Mouse (Mus musculus): ENCODE measurements at regions not wholly inside any gene's neighbourhood (a gene's known extent, or its start where the extent isn't known, plus 50 kb on each side); places are given as distances from the start of the nearest gene placed in this dataset.
"Not testable (repeated sequence)": the region's sequence is repeated elsewhere in the genome, so short reads cannot be mapped to it uniquely, and the experiment has no call there.

DNA sequence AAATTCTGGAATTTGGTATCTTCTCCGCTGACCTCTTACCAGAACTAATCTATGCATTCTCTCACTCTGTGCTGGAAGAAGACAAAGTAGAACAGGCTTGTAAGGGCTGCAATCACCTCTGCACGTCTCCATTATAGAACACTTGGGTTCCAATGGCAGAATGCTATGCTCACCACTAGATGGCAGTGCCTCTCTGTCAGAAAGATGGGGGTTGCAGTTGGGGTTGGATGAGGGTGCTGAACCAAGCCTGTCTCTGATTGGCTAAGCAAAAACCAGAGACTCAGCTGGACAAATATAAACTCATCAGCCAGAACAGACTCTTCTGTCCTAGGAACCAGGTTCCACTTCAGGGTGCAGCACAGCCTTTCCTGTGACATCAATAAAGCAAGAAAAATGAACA is 850.0 kb upstream of the Olfr1507 start:
- not testable (repeated sequence) for H3K4me3 ChIP-seq; H3K27me3 ChIP-seq; H3K36me3 ChIP-seq; H3K4me2 ChIP-seq; H3K4me1 ChIP-seq (replicated peaks); ATAC-seq (ENCODE audit: low FRiP score, low read depth); H3K9me3 ChIP-seq; H3K27ac ChIP-seq (replicated peaks); H3K9ac ChIP-seq
- WGBS = 43% methylated on average over 2 of the region's 2 CpGs

DNA sequence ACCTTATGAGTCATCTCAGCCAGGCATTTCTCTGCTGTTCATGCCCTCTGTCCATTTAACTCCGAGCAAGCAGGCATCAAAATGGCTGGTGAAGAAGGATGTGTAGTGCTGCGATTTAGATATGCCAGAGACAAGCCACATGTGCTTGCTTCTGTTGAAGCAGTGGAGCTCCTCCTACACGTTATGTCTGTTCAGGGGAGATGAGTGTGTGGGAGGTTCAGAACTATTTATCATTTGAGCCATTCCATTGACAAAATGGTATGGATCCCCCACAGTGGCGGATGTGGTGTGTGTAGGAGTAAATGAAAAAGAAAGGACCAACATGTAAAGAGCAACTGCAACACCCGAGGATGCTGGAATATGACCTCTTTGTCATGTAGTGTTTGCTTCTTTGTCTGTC is 848.3 kb upstream of the Olfr1507 start:
- not testable (repeated sequence) for H3K4me1 ChIP-seq (replicated peaks); H3K4me3 ChIP-seq; H3K27ac ChIP-seq (replicated peaks); H3K4me2 ChIP-seq; H3K9me3 ChIP-seq; H3K9ac ChIP-seq; H3K36me3 ChIP-seq; ATAC-seq (ENCODE audit: low FRiP score, low read depth); H3K27me3 ChIP-seq
- WGBS = 72% methylated on average over 5 of the region's 5 CpGs

DNA sequence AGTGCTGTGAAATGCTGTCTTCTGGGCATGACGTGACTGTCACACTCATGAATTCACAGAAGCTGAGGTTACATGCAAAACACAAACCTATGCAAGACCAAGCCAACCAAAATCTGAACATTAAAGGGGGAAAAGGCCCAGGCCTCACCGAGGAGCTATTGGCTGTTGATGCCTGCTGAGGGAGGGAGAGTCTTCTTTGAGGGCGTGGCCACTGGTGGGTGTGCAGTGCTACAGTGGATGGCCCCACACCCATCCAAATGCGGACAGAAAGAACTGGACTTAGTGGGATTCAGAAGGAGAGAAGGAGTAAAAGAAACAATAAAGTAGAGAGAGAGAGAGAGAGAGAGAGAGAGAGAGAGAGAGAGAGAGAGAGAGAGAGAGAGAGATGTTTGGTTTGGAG is 843.6 kb upstream of the Olfr1507 start:
- not testable (repeated sequence) for H3K27me3 ChIP-seq; H3K36me3 ChIP-seq; ATAC-seq (ENCODE audit: low FRiP score, low read depth); H3K4me1 ChIP-seq (replicated peaks); H3K9ac ChIP-seq; H3K4me2 ChIP-seq; H3K27ac ChIP-seq (replicated peaks); H3K9me3 ChIP-seq; H3K4me3 ChIP-seq
- WGBS = 83% methylated on average over 1 of the region's 4 CpGs

DNA sequence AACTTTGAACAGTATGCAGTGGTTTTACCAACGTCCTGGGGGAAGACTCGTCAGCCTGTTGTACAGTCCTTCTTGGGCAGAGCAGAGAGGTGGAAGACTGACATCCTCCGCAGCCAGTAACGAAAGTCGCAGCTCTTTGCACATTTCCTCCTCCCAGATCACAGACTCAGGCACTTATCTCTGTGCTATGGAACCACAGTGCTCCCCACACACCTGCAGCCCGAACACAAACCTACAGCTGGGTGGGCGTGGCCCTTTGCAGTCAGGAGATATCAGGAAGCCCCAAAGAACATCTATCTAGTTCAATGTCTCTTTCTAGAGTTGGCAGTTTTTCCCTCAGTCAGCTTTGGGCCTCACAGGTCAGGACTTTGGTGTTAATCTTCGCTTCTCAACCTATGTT is 841.9 kb upstream of the Olfr1507 start:
- not testable (repeated sequence) for H3K9me3 ChIP-seq; H3K36me3 ChIP-seq; H3K4me3 ChIP-seq; ATAC-seq (ENCODE audit: low FRiP score, low read depth); H3K27ac ChIP-seq (replicated peaks); H3K9ac ChIP-seq; H3K4me2 ChIP-seq; H3K4me1 ChIP-seq (replicated peaks); H3K27me3 ChIP-seq
- WGBS = 56% methylated on average over 4 of the region's 8 CpGs

DNA sequence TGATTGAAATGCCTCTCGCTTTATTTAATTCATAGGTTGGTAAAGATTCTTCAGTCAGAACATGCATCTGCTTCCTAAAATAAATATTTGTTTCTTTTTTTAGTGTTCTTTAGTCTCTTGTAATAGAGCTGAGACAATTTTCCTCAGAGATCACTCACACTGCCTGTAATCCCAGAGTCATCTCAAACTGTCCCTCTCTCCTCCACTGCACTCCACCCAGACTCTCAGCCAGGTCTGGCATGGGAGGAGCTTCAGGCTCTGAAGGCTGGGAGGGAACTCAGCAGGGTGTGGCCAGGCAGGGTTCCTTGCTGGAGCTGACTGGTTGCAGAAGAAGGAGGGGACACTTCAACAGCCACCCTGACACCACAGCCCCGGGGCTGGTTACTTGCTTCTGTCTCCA is 841.2 kb upstream of the Olfr1507 start:
- ATAC-seq (ENCODE audit: low FRiP score, low read depth); H3K4me1 ChIP-seq (replicated peaks); H3K27me3 ChIP-seq: not testable (repeated sequence)

DNA sequence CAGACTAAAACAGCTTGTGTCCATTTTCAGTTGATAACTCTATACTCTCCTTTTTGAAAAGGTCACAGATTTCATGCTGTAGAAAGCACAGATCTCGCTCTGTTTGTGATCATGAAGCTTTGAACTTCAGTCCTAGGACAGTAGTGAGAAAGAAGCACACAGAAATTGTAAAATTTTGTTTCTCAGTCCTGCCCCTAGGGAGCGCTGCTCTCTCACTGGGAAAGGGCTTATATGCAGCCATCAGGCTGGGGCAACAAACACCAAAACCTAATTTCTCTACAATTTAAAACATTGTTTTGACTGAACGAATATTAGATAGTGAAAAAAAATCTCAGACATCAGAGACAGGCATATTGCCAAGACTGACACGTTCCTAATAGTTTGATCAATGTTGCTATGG is 838.9 kb upstream of the Olfr1507 start:
- not testable (repeated sequence) for H3K4me2 ChIP-seq; H3K27me3 ChIP-seq; H3K9me3 ChIP-seq; H3K27ac ChIP-seq (replicated peaks); H3K4me1 ChIP-seq (replicated peaks); ATAC-seq (ENCODE audit: low FRiP score, low read depth); H3K4me3 ChIP-seq; H3K36me3 ChIP-seq; H3K9ac ChIP-seq
- WGBS = no CpG with 5 or more reads among the region's 4 CpGs

More for the DNA sequence above, 841.2 kb upstream of the Olfr1507 start:
- H3K27ac ChIP-seq (replicated peaks); H3K4me2 ChIP-seq; H3K36me3 ChIP-seq; H3K9ac ChIP-seq; H3K9me3 ChIP-seq; H3K4me3 ChIP-seq: not testable (repeated sequence)
- 8% methylated on average over 1 of the region's 2 CpGs for whole genome bisulfite sequencing

DNA sequence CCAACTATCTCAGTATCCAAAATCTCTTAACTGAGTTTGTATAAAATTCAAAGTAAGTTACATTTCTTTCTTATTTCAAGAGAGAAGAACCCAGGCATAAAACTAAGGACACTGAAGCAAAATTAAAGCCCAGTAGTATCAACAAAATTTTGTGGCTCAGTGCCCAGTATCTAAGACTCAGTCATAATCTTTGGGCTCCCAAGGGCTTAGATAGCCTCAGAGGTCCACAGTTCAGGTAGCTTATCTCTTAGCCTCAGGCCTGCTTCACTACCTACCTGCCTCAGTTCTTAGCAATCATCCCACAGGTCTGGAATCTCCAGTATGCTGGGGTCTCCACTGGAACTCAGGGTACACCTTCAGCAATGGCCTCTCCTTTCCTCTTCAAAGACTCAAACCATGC is 835.6 kb upstream of the Olfr1507 start:
- not testable (repeated sequence) for H3K9ac ChIP-seq; H3K36me3 ChIP-seq; H3K4me1 ChIP-seq (replicated peaks); H3K9me3 ChIP-seq; H3K4me3 ChIP-seq; H3K27ac ChIP-seq (replicated peaks); H3K4me2 ChIP-seq; H3K27me3 ChIP-seq; ATAC-seq (ENCODE audit: low FRiP score, low read depth)

DNA sequence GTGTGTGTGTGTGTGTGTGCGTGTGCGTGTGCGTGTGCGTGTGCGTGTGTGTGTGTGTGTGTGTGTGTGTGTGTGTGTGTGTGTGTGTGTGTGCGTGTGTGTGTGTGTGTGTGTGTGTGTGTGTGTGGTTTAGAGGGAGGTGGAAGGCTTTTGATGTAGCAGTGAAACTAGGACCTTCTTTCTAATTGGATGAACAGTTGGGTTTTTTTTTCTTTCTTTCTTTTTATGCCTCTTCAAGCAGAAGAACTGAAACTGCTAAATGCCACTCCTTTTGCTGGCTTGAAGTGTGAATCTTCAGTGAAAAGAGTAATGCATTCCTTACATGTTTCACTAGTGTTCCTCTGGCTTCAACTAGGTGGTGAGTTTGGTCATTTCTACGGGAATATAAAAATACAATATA is 828.8 kb upstream of the Olfr1507 start:
- not testable (repeated sequence) for H3K4me2 ChIP-seq; H3K4me1 ChIP-seq (replicated peaks); H3K27ac ChIP-seq (replicated peaks); H3K4me3 ChIP-seq; H3K27me3 ChIP-seq; H3K36me3 ChIP-seq; H3K9me3 ChIP-seq; H3K9ac ChIP-seq; ATAC-seq (ENCODE audit: low FRiP score, low read depth)
- no CpG with 5 or more reads among the region's 7 CpGs for WGBS

DNA sequence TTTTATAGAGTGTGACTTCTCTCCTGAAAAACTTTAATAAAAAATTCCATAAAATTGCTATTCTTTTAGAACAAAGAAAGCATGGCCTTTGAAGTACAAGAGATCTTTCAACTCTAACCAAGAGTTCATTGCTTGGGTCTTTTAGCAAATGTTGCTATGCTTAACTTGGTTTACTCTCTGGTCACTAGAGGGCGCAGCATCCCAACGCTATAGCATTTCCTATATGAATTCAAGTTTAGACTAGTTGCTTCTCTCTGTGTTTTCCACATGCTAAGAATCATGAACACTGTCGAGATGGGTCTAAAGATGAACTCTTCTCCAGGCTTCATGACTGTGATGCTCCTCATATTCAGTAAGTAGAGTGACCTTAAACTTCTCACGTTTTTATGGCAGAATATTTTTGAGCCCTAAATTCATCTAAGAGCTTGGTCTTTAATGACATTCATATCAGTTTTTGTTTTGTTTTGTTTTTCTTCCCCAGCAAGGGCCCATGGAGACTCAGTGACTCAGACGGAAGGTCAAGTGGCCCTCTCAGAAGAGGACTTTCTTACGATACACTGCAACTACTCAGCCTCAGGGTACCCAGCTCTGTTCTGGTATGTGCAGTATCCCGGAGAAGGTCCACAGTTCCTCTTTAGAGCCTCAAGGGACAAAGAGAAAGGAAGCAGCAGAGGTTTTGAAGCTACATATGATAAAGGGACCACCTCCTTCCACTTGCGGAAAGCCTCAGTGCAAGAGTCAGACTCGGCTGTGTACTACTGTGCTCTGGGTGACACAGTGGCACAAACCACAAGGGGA is 823.2 kb upstream of the Olfr1507 start:
- not testable (repeated sequence) for ATAC-seq (ENCODE audit: low FRiP score, low read depth); H3K4me2 ChIP-seq; H3K9ac ChIP-seq; H3K9me3 ChIP-seq; H3K27me3 ChIP-seq; H3K4me1 ChIP-seq (replicated peaks); H3K4me3 ChIP-seq; H3K27ac ChIP-seq (replicated peaks); H3K36me3 ChIP-seq
- WGBS = no CpG with 5 or more reads among the region's 9 CpGs

DNA sequence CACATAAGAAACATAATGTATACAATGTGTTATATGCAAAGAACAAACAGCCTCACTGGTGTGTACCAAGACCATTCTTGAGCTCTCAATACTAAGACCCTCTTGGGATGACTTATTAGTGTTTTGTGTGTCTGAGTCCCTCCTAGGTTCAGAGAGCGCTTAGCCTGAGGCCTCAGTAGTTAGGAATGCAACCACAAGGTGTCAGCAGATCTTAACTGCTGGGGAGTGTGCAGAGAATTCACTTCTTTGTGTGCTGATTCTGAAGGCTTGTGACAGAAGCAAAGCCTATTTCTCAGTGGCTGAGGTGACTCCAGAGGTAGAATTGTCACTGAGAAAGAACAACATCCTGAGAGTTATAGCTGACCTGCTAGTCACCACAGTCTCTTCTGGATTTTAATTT is 816.9 kb upstream of the Olfr1507 start:
- not testable (repeated sequence) for ATAC-seq (ENCODE audit: low FRiP score, low read depth); H3K9me3 ChIP-seq; H3K4me3 ChIP-seq; H3K27ac ChIP-seq (replicated peaks); H3K4me2 ChIP-seq; H3K9ac ChIP-seq; H3K27me3 ChIP-seq; H3K36me3 ChIP-seq; H3K4me1 ChIP-seq (replicated peaks)
- 27% methylated on average over 1 of the region's 1 CpGs for WGBS

DNA sequence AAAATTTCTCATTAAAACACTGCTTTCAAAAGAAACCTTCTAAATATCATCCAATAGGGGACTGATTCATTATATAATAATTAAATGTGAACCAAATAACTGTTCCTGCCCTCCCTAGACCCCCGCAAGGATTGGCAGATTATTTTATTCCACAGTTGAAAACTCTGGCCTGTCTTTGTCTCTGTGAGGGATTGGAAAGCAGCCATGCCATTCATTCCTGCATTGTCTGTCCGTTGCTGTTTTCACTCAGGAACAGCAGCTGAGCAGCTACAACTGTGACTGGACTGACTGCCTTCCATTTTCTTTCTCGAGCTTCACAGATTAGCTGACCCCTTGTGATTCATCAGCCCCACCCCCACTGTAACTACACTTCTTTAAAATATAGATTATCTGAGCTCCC is 807.6 kb upstream of the Olfr1507 start:
- not testable (repeated sequence) for H3K36me3 ChIP-seq; H3K9ac ChIP-seq; H3K4me3 ChIP-seq; H3K9me3 ChIP-seq; ATAC-seq (ENCODE audit: low FRiP score, low read depth); H3K4me2 ChIP-seq; H3K27ac ChIP-seq (replicated peaks); H3K27me3 ChIP-seq; H3K4me1 ChIP-seq (replicated peaks)
- no CpG with 5 or more reads among the region's 3 CpGs for WGBS

DNA sequence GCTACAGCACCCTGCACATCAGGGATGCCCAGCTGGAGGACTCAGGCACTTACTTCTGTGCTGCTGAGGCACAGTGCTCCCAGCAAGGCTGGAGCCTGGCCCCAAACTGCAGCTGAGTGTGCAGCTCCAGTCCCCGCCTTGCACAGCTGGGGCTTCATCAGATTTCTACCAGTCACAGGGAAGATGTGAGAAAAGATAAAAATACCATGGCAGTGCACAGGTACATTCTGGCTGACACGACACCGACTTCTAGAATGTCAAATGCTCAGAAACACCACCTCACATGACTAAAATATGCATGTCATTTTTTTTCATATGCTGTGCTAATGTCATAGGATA is 806.9 kb upstream of the Olfr1507 start:
- not testable (repeated sequence) for H3K9ac ChIP-seq; H3K4me2 ChIP-seq; H3K27me3 ChIP-seq; H3K27ac ChIP-seq (replicated peaks); H3K36me3 ChIP-seq; H3K9me3 ChIP-seq; H3K4me1 ChIP-seq (replicated peaks); H3K4me3 ChIP-seq
- ATAC-seq (ENCODE audit: low FRiP score, low read depth) = peak; percentile 54
- no CpG with 5 or more reads among the region's 3 CpGs for WGBS

DNA sequence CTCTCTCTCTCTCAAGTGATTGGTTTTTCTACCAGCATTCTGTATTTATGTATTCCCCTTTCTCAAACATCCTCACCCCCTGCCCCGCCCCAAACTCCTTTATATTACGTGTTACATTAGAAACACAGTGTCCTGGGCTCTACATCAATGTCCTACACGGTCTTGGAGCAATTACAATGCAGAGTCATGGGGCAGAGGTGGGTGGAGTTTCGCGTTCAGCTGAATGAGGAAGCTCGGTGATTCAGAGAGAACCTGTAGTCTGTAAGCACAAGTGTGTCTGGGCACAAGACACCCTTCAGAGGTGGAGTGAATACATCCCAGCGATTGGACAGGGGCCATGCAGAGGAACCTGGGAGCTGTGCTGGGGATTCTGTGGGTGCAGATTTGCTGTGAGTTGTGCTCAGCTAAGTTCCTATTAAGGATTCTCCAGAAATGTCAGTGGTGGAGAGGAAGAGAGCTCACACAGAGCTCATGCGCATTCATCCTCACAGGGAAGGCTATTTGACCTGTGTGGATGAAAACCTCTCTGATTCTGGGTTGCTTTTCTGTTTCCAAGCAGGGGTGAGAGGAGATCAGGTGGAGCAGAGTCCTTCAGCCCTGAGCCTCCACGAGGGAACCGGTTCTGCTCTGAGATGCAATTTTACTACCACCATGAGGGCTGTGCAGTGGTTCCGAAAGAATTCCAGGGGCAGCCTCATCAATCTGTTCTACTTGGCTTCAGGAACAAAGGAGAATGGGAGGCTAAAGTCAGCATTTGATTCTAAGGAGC is 806.4 kb upstream of the Olfr1507 start:
- WGBS = no CpG with 5 or more reads among the region's 11 CpGs
- not testable (repeated sequence) for H3K27me3 ChIP-seq; H3K27ac ChIP-seq (replicated peaks); H3K36me3 ChIP-seq; H3K9me3 ChIP-seq; H3K4me2 ChIP-seq; H3K4me1 ChIP-seq (replicated peaks); H3K9ac ChIP-seq; H3K4me3 ChIP-seq
- ATAC-seq (ENCODE audit: low FRiP score, low read depth) = peak; percentile 34; the same call in 1 of the 2 replicates
